Mouse (Mus musculus) E14TG2a.4 (cell line): ENCODE results near the gene Meis3.

ENCODE experiments used
- H3K27me3 ChIP-seq: 2 replicates; pipeline ENCODE4 v1.6.1; 2014; ENCODE audit warnings: low read length, control low read depth; ENCODE audit not compliant: insufficient read depth
- H3K36me3 ChIP-seq: 2 replicates; pipeline ENCODE4 v1.6.1; 2014; ENCODE audit warnings: low read length, control low read depth; ENCODE audit not compliant: insufficient read depth
- H3K4me1 ChIP-seq: replicated peaks from 2 replicates; pipeline ENCODE4 v1.6.1; 2014; ENCODE audit warnings: low read depth, low read length, control low read depth
- H3K4me3 ChIP-seq: replicated peaks from 2 replicates; pipeline ENCODE4 v1.5.1; 2014; ENCODE audit warnings: mild to moderate bottlenecking, low read length
- H3K9me3 ChIP-seq: 2 replicates; pipeline ENCODE4 v1.6.1; 2014; ENCODE audit warnings: low read length, control low read depth
- CTCF ChIP-seq: conservative IDR thresholded peaks from 2 replicates; pipeline ENCODE4 v1.5.1; 2014; ENCODE audit warnings: low read length
- NANOG ChIP-seq: IDR thresholded peaks from 2 replicates; pipeline ENCODE4 v1.6.1; 2014; ENCODE audit warnings: borderline replicate concordance, low read length, mixed read lengths
- POU5F1 ChIP-seq: IDR thresholded peaks from 2 replicates; pipeline ENCODE4 v1.6.1; 2014; ENCODE audit warnings: low read length, borderline replicate concordance

Gene Meis3

GRCm38 (mm10) chr7:16153522-16153921, 21.4 kb upstream of the Meis3 start:
- Histone ChIP-seq H3K4me3 (no peak overlapping the region), H3K27me3 (peaks cover 17% of the 10 kb centered on the region), H3K9me3 (no peaks in the 10 kb centered on the region), H3K36me3 (no peaks in the 10 kb centered on the region), H3K4me1 (peaks cover 15% of the 10 kb centered on the region)
- TF ChIP-seq NANOG = no peak
- TF ChIP-seq POU5F1 = no peak
- peak; percentile 84 for TF ChIP-seq CTCF

DNA sequence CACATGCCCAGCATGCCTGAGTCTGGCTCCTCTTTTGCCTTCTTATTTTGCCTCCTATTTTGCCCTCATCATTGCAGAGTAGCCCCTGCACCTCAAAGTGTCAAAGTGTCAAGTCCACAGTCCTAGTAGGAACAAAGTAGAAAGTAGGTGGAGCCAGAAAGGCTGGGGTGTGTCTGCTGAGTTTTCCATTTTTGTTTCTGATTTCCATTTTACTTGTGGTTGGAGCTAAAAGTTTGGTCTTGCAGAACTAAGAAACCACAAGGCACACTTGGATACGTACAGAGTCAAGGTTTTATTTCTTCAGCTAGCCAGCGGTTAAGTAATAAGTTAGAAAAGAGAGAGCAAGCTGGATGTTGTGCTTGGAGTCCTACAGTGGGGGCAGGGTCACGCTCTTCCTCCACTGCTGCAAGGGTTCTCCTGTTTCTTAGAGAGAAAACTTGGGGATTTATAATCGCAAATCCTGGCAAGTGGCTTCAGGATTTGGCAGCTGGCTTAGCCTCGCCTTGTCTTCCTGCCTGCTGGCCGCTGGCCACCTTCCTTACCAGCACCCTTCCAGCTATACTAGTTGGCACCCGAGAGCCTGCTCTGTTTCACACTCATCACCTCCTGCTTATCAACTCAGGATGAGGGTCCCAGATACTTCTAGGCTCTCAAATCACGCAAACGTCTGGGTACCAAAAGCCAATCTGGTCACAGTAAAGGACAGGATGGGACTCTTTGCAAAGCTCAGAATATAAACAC, 19.6 kb upstream of the Meis3 start:
- Histone ChIP-seq H3K4me3 (no peak overlapping the region), H3K27me3 (peaks cover 31% of the 10 kb centered on the region), H3K36me3 (no peaks in the 10 kb centered on the region), H3K4me1 (peaks cover 21% of the 10 kb centered on the region), H3K9me3 (no peaks in the 10 kb centered on the region)
- TF ChIP-seq NANOG = no peak

DNA sequence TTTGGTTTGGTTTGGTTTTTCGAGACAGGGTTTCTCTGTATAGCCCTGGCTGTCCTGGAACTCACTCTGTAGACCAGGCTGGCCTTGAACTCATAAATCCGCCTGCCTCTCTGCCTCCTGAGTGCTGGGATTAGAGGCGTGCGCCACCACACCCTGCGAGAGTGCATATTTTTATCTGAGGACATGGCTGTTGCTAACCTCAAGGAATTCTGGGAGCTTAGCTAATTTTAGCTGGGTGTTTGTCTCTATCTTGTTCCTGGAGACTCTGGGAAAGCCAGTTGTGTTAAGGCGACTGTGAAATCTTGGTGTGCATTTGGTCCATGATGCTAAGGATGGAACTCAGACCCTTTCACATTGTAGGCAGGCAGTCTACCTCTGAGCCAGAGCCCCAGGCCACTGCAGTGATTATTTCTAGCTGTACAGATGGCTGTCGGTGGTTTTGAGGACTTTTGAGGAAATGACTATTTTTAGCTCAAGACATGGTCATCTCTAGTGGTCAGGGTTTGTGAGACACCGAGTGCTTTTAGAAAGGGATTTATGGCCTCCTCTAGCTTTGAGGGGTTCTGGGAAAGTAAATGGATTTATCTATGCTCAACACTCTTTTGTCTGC, 18.7 kb upstream of the Meis3 start:
- H3K27me3 ChIP-seq = peaks cover 31% of the 10 kb centered on the region
- peaks cover 27% of the 10 kb centered on the region for H3K4me1 ChIP-seq
- H3K4me3 ChIP-seq = no peak overlapping the region
- TF ChIP-seq NANOG = no peak
- no peak for TF ChIP-seq CTCF
- no peak for TF ChIP-seq POU5F1
- H3K36me3 ChIP-seq = no peaks in the 10 kb centered on the region
- no peaks in the 10 kb centered on the region for H3K9me3 ChIP-seq

DNA sequence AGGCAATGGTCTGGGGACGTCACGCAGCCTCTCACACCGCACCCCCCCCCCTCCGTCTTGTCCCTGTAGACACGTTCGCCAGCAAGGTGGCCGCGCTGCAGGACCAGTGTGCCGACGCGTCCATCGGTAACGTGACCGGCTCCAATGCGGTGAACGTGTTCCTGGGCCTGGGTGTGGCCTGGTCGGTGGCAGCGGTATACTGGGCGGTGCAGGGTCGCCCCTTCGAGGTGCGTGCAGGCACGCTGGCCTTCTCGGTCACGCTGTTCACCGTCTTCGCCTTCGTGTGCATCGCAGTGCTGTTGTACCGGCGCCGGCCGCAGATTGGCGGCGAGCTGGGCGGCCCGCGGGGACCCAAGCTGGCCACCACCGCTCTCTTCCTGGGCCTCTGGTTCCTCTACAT, 16.2 kb upstream of the Meis3 start:
- H3K27me3 ChIP-seq = peaks cover 37% of the 10 kb centered on the region
- no peaks in the 10 kb centered on the region for H3K36me3 ChIP-seq
- H3K4me3 ChIP-seq = peak overlapping the region; percentile 71
- TF ChIP-seq POU5F1 = no peak
- TF ChIP-seq NANOG = no peak
- TF ChIP-seq CTCF = no peak
- peaks cover 30% of the 10 kb centered on the region for H3K4me1 ChIP-seq
- H3K9me3 ChIP-seq = no peaks in the 10 kb centered on the region

DNA sequence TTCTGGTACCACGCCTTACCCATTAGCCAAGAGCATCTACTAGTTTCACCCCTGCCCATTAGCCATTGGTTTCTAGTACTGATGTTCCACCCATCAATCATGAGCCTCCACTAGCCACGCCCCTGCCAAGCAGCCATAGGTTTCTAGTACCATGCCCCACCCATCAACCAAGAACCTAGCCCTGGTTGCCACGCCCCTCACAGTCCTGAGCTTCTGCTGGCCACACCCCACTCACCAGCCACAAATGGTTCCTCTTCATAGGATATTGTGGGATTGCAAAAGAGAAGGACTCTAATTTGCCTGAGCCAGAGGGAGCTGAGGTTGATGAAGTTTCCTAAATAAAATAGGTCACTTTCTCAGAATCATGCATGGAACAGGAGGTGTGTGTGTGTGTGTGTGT, 14.2 kb upstream of the Meis3 start:
- peaks cover 48% of the 10 kb centered on the region for H3K27me3 ChIP-seq
- TF ChIP-seq POU5F1 = no peak
- no peak for TF ChIP-seq CTCF
- TF ChIP-seq NANOG = no peak
- H3K36me3 ChIP-seq = no peaks in the 10 kb centered on the region
- no peak overlapping the region for H3K4me3 ChIP-seq
- peaks cover 30% of the 10 kb centered on the region for H3K4me1 ChIP-seq
- no peaks in the 10 kb centered on the region for H3K9me3 ChIP-seq

DNA sequence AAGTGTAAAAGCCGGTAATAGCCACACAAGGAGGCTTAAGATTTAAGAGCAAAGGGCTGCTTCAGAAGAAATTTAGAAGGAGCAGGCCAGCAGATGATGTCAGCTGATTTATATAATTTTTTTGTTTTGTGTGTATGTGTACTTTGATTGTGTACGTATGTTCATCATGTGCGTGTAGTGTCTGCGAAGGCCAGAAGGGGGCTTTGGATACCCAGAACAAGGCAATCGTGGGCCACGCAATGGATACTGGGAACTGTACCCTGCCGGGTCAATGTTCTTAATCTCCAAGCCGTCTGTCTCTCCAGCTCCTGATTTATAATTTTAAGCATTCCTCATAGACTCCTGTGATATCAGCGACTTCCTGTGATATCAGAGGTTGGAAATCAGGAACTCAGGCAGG, 13.6 kb upstream of the Meis3 start:
- H3K4me3 ChIP-seq = no peak overlapping the region
- no peaks in the 10 kb centered on the region for H3K9me3 ChIP-seq
- H3K4me1 ChIP-seq = peaks cover 30% of the 10 kb centered on the region
- TF ChIP-seq CTCF (peak; percentile 40), NANOG (no peak), POU5F1 (no peak)
- H3K27me3 ChIP-seq = peaks cover 48% of the 10 kb centered on the region
- H3K36me3 ChIP-seq = no peaks in the 10 kb centered on the region

GRCm38 (mm10) chr7:16162036-16162435, 12.9 kb upstream of the Meis3 start:
- TF ChIP-seq CTCF = no peak
- TF ChIP-seq POU5F1 = no peak
- no peak for TF ChIP-seq NANOG
- Histone ChIP-seq H3K9me3 (no peaks in the 10 kb centered on the region), H3K4me3 (no peak overlapping the region), H3K4me1 (peaks cover 30% of the 10 kb centered on the region), H3K27me3 (peaks cover 46% of the 10 kb centered on the region), H3K36me3 (no peaks in the 10 kb centered on the region)

DNA sequence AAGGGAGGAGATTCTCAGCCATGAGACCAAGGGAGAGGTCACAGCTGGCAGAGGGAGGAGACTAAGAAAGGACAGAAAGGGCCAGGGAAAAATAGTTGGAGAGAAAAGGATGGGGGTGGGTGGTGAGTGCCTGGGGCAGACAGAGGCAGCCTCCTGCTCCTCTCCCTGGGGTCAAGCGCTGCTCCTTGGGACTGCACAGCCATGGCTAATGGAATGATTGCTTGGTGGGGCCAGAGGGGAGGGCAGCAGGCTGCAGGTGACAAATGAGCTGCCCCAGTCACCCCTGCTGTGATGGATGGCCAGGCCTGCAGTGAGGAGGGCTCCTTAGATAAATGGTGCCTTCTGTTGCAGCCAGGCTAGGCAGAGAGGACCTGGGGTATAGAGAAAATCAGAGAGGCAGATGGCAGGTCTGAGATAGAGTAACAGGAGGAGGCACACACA, 2.7 kb upstream of the Meis3 start:
- H3K36me3 ChIP-seq = no peaks in the 10 kb centered on the region
- peaks cover 70% of the 10 kb centered on the region for H3K27me3 ChIP-seq
- no peak for TF ChIP-seq CTCF
- no peak for TF ChIP-seq POU5F1
- TF ChIP-seq NANOG = no peak
- peaks cover 21% of the 10 kb centered on the region for H3K4me1 ChIP-seq
- peaks cover 4% of the 10 kb centered on the region; the same call in 1 of the 2 replicates for H3K9me3 ChIP-seq
- no peak overlapping the region for H3K4me3 ChIP-seq
